Mouse (Mus musculus): ENCODE data around the gene Umod.

GRCm38 (mm10) chr7:119484154-119484553 lies 5.1 kb upstream of the Umod start:
- no peak for TF ChIP-seq CTCF (IDR thresholded peaks at IDR 0.05; ENCODE audit: borderline replicate concordance, extremely low read depth, insufficient read depth, insufficient read length)
- no peak for TF ChIP-seq POLR2A (IDR thresholded peaks at IDR 0.05; ENCODE audit: borderline replicate concordance, extremely low read depth, insufficient read depth, insufficient read length, poor library complexity, severe bottlenecking)
